Mouse (Mus musculus): Measurements from ENCODE around the gene Eya4. TPM values are rescaled to one million over a fixed set of nuclear protein-coding genes. Genes with fewer than 3 reads are reported as not detected.

Eya4 gene
- total RNA-seq, 2 experiments from 2014 or later = 5.5 to 5.8 TPM

DNA sequence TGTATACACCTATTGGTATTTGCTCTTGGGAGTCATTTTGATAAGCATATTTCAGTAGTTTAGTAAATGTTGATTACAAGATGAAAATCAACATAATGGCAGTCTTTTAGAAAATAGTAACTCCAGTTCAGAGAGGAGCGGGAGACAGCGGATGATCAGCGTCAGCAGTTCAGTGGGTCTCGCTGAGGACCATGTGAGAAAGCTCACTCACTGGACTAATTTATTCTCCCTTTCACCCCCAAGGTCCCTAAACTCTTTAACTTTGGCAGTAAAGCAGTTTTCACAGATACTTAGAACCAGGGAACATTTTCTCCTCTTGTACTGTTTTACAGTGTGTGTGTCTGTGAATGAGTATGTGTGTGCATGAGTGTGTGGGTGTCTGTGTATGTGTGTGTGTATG lies 115.2 kb downstream of the Eya4 start:
- DNase-seq (ENCODE audit: extremely low spot score in 1 of 2, low spot score in 1 of 2) = no peak

DNA sequence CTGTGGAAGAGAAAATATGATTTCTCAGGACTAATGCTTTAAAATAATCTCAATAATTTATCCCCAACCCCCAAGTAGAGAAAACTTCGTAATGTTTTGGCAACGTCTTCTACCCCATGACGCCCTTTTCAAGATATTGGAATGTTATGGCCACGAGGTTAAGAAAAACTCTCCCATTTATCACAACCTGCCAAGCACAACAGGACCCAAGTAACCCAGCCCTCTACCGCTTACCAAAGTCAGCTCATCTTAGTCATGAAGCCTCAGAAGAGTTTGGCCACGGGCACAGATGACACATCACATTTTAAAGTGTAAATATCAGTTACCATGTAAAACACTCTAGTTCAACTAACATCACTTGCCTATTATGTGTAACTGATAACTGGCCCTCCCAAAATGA lies 117.2 kb downstream of the Eya4 start:
- no peak for DNase-seq (ENCODE audit: extremely low spot score in 1 of 2, low spot score in 1 of 2)

DNA sequence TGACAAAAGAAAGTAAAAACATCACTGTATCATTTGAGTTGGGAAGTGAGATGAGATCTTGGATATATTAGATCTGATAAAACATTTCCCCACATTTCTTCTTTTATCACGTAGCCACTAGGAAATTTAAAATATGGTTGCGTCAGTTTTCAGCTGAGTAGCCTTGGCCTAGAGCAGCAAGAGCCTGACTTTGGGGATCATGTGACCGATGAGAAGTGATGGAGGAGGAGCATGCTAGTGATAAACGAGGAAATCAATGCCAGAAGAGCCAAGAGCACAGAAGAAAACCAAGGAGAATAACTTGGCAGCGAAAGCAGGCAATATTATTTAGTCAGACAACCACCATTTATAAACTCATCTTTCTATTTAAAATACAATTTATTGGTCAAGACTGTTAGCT lies 119.7 kb downstream of the Eya4 start:
- no peak for DNase-seq (ENCODE audit: extremely low spot score in 1 of 2, low spot score in 1 of 2)

DNA sequence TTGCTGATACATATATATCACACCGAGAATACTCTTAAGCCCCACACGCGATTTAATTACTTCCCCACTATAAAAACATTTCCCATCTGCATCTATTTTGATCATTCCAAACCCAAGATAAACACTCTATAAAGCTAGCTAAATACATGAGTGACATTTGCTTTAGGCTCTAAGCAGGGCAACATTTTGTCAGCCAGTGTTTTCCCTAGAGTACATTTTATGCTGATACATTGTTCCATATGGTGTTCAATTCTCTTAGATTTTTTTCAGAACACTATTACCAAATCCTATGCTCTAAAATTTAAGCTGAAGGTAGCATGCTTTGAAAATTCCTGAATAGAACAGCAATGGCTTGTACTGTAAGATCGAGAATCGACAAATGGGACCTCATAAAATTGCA lies 127.2 kb downstream of the Eya4 start:
- no peak for DNase-seq (ENCODE audit: extremely low spot score in 1 of 2, low spot score in 1 of 2)

DNA sequence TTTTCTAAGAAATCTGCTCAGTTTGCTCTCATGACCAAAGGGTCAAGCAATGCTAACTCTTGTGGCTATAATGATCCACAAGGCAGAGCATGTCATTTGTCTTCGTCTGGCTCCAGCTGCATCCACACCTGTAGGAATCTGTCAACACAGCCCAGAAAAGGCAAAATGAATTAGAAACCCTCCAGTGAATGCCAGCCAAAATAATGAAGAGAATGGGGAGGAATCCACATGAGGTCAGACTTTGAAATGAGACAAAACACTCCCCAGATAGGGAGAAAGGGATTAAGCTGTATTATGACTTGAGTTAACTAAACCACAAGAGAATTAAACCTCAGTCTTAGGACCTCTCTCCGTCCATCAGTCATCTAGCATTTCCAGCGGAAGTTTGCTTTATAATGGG lies 130.2 kb downstream of the Eya4 start:
- DNase-seq (ENCODE audit: extremely low spot score in 1 of 2, low spot score in 1 of 2) = no peak

DNA sequence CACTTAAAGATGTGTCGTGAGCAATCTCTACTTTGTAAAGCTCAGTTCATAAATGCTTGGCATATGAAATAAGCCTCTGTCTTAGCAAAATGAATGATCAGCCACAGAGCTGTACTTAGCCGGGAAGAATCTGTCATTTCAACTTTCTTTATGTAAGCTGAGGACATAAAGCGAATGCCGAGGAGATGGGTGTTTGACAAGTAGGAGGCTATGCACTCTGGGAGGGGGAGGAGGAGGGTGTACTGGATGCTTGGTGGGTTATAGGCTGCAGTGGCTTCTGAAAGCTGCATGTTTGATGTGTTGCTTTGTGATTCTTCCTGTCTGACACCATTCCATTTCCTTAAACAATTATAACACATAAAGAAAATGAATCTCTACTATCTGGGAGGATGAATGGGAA lies 133.8 kb downstream of the Eya4 start:
- DNase-seq (ENCODE audit: extremely low spot score in 1 of 2, low spot score in 1 of 2) = no peak

DNA sequence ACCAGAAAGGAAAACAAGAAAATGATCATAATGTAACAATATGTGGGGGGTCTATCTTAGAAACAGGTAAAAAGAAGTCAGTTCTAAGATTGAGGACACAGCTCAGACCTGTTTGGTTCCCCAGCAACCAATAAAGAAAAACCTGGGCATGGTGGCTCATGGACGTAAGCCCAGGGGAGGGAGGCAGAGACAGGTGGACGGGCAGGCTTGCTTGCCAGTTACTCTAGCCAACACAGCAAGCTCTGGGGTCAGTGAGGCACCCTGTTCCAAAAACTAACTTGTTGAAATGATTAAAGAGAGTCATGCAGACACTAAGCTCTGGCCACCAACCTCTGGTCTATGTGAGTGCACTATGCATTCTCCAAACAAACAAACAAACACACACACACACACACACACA lies 139.2 kb downstream of the Eya4 start:
- DNase-seq (ENCODE audit: extremely low spot score in 1 of 2, low spot score in 1 of 2) = no peak

DNA sequence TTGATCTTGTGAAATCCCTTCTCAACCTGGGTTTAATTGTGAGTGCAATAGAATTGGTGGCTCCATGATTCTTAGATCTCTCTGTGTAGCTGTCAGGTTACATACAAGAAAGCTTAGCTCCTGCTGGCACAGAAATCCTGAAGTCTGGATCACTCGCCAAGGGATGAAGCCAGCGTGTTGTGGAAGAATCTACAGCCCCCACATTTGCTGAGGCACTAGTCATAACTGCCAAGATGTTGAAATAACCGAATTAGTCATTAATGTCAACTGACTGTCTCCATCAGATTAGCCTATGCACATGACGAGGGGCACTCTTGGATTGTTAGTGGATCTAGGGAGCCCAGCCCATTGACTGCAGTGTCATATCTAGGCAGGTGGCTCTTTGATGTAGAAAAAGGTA lies 146.7 kb downstream of the Eya4 start:
- no peak for DNase-seq (ENCODE audit: extremely low spot score in 1 of 2, low spot score in 1 of 2)

DNA sequence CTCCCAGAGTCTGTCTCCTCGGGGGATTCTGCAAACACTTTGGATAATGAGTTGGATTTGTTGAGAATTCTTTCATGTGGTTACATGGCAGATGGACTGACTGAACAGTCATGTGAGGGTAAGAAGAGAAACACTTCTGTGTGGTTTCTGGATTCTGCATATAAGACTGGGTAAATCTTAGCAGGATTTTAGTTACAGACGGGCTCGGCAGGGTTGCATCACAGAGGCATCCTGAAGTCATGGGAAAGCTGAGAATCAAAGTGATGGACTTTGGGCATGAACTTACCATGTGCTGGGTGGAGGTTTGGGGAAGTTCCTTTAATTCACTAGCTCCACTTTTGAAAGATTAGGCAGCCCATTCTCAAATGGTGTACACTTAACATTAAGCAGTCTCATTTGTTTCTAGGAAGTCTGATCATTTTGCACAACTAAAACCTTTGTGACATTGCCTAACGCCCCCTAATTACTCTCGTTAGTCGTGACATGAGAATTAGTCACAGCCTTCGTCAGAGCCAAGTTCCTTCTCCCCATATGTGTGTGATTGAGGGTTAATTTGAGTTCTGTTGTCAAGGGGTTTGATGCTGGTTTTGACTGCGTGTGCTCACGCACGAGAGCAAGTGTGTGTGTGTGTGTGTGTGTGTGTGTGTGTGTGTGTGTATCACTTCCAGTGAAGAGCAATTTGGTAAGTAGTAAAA lies 147.3 kb downstream of the Eya4 start:
- DNase-seq (ENCODE audit: extremely low spot score in 1 of 2, low spot score in 1 of 2) = no peak

DNA sequence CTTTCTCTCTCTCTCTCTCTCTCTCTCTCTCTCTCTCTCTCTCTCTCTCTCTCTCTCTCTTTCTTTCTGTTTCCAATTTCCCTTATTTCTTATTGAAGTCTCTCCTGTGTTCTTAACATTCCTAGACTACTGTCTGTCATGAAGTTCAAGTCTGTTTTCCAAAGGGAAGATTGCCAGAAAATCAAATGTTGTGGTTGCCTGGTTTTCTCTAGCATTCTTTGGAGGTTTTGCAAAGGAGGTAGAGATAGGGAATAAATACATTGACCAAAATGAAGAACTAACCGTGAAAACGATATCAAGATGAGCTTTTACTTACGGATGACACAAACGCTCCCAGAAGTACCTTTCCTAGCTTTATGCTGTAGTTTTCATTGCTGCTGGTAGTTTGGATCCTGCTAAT lies 148.0 kb downstream of the Eya4 start:
- no peak for DNase-seq (ENCODE audit: extremely low spot score in 1 of 2, low spot score in 1 of 2)

DNA sequence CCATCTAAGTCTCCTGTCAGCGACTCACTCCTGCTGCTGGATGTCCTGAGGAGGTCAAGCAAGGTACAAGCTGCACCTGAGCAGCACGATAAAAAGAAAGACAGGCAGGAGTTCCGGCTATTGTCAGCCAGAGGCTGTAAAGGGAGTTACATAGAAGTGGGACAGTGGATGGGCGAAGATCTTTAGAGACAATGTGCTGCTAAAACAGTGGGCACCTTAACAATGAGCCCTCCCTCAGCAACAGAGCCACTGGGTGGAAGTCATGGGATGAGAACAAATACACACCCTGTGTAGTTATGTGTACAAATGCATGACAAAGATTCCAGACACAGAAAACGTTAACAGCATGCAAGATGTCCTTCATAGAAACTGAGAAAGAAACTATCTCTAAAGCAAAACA lies 152.3 kb downstream of the Eya4 start:
- DNase-seq (ENCODE audit: extremely low spot score in 1 of 2, low spot score in 1 of 2) = no peak

DNA sequence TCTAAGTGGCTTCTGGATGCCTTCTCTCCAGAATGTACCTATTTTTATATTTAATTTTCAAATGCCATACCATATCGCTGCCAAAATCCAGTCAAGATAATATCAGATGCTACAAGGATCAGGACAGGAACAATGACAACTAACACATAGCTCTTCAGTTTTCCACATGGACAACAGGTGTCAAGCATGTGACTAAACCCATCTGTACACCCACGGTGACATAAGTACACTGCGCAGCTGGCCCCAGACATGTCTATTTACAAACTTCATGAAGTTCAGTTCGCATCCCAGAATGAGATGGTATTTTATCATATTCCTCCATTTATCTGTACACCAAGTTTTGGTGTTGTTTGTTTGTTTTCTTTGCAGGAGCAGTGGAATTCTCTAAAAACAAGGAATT lies 154.2 kb downstream of the Eya4 start:
- no peak for DNase-seq (ENCODE audit: extremely low spot score in 1 of 2, low spot score in 1 of 2)

DNA sequence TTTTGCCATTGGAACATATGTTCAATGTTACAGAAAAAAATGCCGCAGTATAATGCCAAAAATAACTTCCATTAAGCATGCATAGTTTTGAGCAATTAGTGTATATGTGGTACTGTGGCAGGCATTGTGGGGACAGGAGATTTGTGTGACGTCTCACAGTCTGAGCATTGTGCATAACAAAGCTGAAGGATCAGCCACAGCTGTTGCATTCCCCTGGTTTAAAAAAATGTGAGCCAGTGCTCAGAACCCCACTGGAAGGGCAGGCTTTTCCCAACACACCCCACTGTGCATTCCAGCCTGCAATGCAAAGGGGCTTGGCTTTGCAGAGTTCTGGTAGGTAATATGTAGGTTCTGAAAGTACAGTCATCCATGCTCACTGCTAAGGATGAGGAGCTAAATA lies 155.2 kb downstream of the Eya4 start:
- no peak for DNase-seq (ENCODE audit: extremely low spot score in 1 of 2, low spot score in 1 of 2)

DNA sequence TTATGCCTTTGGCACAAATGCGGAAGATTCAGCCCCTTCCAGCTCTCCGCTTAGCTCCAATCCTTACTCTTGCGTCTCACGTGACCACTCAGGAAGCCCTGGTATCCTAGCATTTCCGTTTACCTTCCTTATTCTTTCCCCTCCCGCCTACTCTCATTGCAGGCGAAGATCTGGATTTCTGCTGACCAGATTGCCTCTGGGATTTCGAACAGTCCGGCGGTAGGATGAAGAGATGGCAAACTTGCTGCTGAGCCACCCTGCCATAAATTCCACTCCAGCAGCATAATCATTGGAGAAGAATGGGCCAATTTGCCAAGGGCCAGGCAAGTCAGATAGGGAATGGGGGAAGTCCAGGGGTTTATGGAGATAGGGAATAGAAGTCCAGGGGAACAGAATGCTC lies 160.8 kb downstream of the Eya4 start:
- DNase-seq (ENCODE audit: extremely low spot score in 1 of 2, low spot score in 1 of 2) = no peak

DNA sequence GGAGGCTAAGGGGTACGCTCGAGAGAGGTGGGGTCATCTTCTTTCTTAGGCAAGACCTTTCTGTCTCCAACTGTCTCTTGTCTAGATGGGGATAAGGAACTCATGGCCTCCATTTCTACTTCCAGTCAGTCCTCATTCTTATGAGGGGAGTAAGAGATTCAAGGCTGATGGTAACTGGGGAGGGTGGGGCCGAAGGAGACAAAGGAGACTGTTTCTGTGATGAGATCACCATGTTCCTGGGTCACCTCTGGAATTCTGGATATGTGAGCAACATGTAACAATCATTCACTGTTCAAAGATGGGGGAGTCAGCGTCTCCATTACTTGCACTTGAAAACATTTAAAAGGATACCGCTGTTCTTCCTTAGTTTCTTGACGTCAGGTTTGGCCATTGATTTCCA lies 165.2 kb downstream of the Eya4 start:
- no peak for DNase-seq (ENCODE audit: extremely low spot score in 1 of 2, low spot score in 1 of 2)

DNA sequence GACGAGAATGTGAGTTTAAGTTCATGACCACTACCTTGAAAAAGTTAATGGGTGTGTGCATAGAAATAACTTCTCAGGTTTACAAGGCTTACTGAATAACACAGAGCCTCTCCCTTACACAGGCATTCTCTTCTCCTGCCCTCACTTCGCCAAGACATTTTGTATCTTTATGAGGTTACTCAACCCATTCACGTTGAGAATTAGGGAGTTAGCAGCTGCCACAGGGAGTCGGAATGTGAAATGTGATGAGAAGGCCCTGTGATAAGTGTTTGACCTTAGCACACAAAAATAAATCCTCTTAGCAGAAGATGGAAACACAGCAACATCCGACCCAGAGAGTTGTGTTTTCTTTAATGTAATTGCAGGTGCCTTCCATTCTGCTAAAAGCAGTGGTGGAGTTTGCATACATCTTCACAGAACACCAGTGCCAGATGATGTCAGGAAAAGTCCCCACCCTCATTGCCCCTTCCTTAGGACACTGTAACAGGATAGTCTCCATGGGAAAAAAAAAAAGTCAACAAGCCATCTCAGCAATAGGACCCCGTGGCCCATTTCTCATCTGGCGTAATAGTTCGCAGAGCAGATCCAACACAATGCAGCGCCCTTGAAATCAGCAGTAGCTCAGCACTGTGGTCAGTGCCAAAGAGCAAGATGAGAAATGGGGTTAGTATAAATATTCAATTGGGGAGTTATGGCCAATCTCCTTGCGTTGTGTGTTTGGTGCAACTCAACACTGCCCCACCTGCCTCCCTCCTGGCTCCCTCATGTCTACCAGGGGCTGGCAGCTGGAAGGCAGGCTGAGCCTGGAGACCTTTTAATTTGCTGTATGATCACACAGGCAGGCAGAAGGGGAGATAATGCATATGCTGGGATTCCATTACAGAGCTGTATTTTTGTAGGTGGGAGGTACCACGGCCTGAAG lies 168.8 kb downstream of the Eya4 start:
- DNase-seq (ENCODE audit: extremely low spot score in 1 of 2, low spot score in 1 of 2) = no peak

DNA sequence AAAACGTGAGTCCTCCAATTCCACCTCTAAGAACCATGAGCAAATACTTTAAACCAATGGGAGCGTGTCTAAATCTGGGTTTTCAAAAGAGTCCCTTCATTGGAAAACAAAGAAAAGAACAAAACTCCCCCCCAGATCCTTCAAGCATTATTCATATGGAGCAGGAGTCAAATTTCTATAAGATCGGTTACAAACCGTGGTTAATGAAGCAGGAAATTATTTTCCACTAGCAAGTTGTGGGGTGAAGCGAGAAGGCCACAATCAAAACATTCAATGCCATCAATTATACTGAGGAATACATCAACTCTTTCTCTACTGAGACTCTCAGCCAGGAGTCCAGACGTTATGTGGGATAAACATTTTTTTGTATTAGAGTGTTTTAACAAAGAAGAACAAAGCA lies 171.3 kb downstream of the Eya4 start:
- no peak for DNase-seq (ENCODE audit: extremely low spot score in 1 of 2, low spot score in 1 of 2)

DNA sequence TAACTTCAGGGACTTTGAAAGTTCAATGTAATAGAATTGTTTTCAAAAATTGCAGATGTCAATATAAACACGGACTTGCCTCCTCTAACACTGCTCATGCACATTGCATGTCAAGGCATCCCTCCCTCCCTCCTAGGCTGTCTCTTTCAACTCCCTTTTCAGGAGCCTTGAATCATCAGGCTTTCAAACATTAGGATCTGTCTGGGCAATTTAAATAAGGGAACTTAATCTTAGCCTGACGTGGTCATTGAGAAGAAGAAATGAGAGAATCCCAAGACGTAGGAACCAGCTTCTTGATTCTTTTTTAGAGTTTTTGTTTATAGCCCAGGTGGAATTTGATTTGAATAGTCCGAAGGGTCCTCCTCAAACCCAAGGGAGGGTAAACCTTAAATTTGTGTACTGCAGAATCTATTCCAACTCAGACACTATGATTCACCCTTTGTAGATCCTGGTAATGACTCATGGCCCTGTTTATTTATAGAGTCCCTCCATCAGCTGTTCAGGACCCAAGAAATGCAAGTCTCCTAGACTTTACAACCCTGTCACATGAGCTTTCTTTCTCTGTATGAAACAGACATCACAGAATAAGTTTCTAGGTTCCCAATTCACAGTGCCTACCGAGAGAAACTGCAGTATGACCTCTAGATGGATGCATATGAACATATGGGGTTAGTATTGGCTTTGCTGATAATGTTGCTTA lies 173.1 kb downstream of the Eya4 start:
- DNase-seq (ENCODE audit: extremely low spot score in 1 of 2, low spot score in 1 of 2) = no peak

DNA sequence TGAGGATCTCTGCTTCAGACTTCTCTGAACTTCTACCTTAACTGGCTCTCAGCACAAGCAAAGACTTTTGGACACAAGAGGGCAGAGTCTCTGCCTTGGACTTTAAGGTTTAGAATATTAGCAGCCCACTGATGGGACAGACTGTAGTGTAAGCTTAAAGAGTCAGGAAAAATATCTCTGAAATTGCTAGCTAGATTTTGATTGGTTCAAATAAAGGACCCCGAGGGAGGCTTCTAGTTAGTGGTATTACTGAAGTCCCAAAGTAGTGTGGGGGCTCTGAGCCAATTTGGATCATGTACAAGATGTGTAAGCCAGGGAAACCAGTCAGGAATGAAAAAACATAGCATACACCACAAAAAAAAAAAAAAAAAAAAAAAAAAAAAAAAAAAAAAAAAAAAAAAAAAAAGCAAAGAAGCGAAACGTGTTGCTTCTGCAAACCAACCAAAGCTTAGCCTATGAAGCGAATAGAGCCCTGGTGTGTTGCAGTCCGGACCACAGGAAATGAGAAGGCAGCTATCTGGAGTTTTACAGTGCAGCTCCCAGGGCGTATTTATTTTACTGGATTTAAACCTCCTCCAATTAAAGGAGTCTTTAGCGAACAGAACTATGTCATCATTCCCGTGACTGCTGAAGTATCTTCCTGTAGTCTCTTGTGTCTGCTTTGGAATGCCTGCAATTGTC lies 173.8 kb downstream of the Eya4 start:
- DNase-seq (ENCODE audit: extremely low spot score in 1 of 2, low spot score in 1 of 2) = no peak

DNA sequence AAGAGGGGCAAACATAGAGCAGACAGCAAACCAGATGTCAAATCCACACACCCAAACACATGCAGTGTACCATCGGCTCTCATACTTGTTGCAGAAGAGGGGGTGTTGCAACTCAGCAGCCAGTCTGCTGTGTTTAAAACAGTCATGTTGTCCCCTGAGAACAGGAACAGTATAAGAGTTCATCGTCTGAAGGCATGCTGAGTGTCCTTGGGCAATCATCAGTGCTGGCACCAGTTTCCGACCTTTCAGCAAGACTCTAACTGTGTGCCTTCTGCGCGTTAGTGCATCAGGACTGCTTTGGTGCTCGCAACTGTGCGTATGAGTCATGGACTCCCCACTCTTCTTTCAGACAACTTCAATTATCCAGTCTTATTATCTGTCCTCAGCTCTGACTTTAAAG lies 179.0 kb downstream of the Eya4 start:
- DNase-seq (ENCODE audit: extremely low spot score in 1 of 2, low spot score in 1 of 2) = no peak

DNA sequence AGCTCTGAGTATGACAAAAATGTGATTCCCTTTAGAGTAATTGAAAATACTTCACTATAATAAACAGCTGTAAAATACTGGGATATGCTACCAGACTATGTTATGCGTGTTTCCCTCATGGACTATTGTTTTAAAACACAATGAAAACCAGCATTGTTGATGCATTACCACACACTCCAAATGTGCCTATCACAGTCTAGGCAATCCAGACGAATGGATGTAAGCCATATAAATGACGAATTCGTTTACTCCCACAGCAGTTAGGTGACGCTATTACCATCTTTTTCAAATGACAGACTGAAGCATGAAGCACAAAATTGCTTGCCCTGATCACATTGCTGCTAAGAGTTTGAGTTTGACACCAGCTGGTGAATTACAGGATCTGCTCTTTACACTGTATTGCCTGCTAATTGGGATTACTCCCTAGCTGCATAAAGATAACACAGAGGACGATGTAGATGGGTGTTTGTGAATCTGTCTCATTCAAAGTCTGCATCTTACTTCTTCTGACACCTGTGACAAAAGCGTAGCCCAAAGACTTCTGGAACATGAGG lies 185.4 kb downstream of the Eya4 start:
- DNase-seq (ENCODE audit: extremely low spot score in 1 of 2, low spot score in 1 of 2) = no peak

Data from layer of hippocampus, postnatal 25 days (tissue).